Mouse (Mus musculus): Measurements from ENCODE around the gene Adgrb2.

Adgrb2 gene

GRCm38 (mm10) chr4:129984421-129985061, at the start of gene Adgrb2:
TSS of gene Adgrb2 (plus strand) at chr4:129984870.
- DNase-seq = peak; percentile 59

- DNase-seq = no peak
Measured at GRCm38 (mm10) chr4:129951359-129951821, 33.3 kb upstream of the Adgrb2 start.

GRCm38 (mm10) chr4:129952241-129952810, 32.3 kb upstream of the Adgrb2 start:
- DNase-seq = no peak

- DNase-seq = no peak
Measured at GRCm38 (mm10) chr4:129954527-129954926, 30.1 kb upstream of the Adgrb2 start.

- peak; percentile 63 for DNase-seq
Measured at GRCm38 (mm10) chr4:129960180-129960944, 24.3 kb upstream of the Adgrb2 start.

- DNase-seq = no peak
Measured at GRCm38 (mm10) chr4:129965294-129965693, 19.4 kb upstream of the Adgrb2 start.

- DNase-seq = no peak
Measured at GRCm38 (mm10) chr4:129966201-129966600, 18.5 kb upstream of the Adgrb2 start.

- peak; percentile 52 for DNase-seq
Measured at GRCm38 (mm10) chr4:129967024-129968014, 17.4 kb upstream of the Adgrb2 start.

- DNase-seq = no peak
Measured at GRCm38 (mm10) chr4:129970168-129970567, 14.5 kb upstream of the Adgrb2 start.

- no peak for DNase-seq
Measured at GRCm38 (mm10) chr4:129970861-129971260, 13.8 kb upstream of the Adgrb2 start.

- no peak for DNase-seq
Measured at GRCm38 (mm10) chr4:129971989-129972388, 12.7 kb upstream of the Adgrb2 start.

GRCm38 (mm10) chr4:129974285-129974684, 10.4 kb upstream of the Adgrb2 start:
- no peak for DNase-seq

- no peak for DNase-seq
Measured at GRCm38 (mm10) chr4:129977256-129977655, 7.4 kb upstream of the Adgrb2 start.

GRCm38 (mm10) chr4:129978227-129978626, 6.4 kb upstream of the Adgrb2 start:
- peak; percentile 33 for DNase-seq

GRCm38 (mm10) chr4:129978930-129979329, 5.7 kb upstream of the Adgrb2 start:
- no peak for DNase-seq

GRCm38 (mm10) chr4:129981657-129982056, 3.0 kb upstream of the Adgrb2 start:
- DNase-seq = peak; percentile 20

GRCm38 (mm10) chr4:129983046-129983445, 1.6 kb upstream of the Adgrb2 start:
- no peak for DNase-seq

- DNase-seq = peak; percentile 89
Measured at GRCm38 (mm10) chr4:129983764-129984420, 778 bp upstream of the Adgrb2 start.

GRCm38 (mm10) chr4:129985161-129985670, 546 bp downstream of the Adgrb2 start:
- DNase-seq = peak; percentile 61

- peak; percentile 84 for DNase-seq
Measured at GRCm38 (mm10) chr4:129985671-129986441, 1.2 kb downstream of the Adgrb2 start.
